Mouse (Mus musculus) embryonic facial prominence, embryonic 14.5 days (tissue): ENCODE data around the gene Ttc30a1. TPM values are rescaled to one million over a fixed set of nuclear protein-coding genes. Genes with fewer than 3 reads are reported as not detected.
A peak's percentile ranks its signal among the peaks of the same experiment; 100 is the strongest.

Experiments used
- ATAC-seq: fragments of 200-750 bp; cut with Nextera tagmentation; 2 replicates; pipeline ENCODE4 v1.8.0; 2017; ENCODE audit warnings: low read depth, moderate number of reproducible peaks, moderate TSS enrichment
- DNase-seq: peaks from one replicate; pipeline ENCODE4 v3.0.0-alpha.2; 2015; ENCODE audit warnings: low spot score
- H3K27ac ChIP-seq: fragments of 300-500 bp; sonication (generic); replicated peaks from 2 replicates; pipeline ENCODE4 v1.5.1; 2014; ENCODE audit warnings: low read depth, mild to moderate bottlenecking, low read length, moderate library complexity
- H3K27me3 ChIP-seq: fragments of 300-500 bp; sonication (generic); replicated peaks from 2 replicates; pipeline ENCODE4 v1.6.1; 2014; ENCODE audit warnings: low read length; ENCODE audit not compliant: control insufficient read depth, insufficient read depth
- H3K36me3 ChIP-seq: fragments of 300-500 bp; sonication (generic); 2 replicates; pipeline ENCODE4 v1.6.1; 2014; ENCODE audit warnings: low read length, mixed read lengths; ENCODE audit not compliant: control insufficient read depth, insufficient read depth
- H3K4me1 ChIP-seq: fragments of 300-500 bp; sonication (generic); 2 replicates; pipeline ENCODE4 v1.6.1; 2014; ENCODE audit warnings: antibody characterized with exemption, low read length; ENCODE audit not compliant: control insufficient read depth, insufficient read depth
- H3K4me2 ChIP-seq: fragments of 300-500 bp; sonication (generic); 2 replicates; pipeline ENCODE4 v1.6.1; 2014; ENCODE audit warnings: low read depth, mild to moderate bottlenecking, low read length, moderate library complexity, mixed read lengths
- H3K4me3 ChIP-seq: fragments of 300-500 bp; sonication (generic); 2 replicates; pipeline ENCODE4 v1.5.1; 2014; ENCODE audit warnings: low read depth, mild to moderate bottlenecking, low read length
- H3K9ac ChIP-seq: fragments of 300-500 bp; sonication (generic); 2 replicates; pipeline ENCODE4 v1.6.1; 2014; ENCODE audit warnings: low read depth, mild to moderate bottlenecking, low read length, moderate library complexity, mixed read lengths
- H3K9me3 ChIP-seq: fragments of 300-500 bp; sonication (generic); 2 replicates; pipeline ENCODE4 v1.6.1; 2016; ENCODE audit warnings: low read length; ENCODE audit not compliant: control insufficient read depth
- WGBS: fragments of 180-500 bp; shearing (Covaris S2); extraction: QIAGEN DNeasy Blood & Tissue Kit; methylation state at CpG from one replicate; pipeline ENCODE4 v1.1.7; 2014; 5-methylcytosine and 5-hydroxymethylcytosine counted together
- polyA plus RNA-seq: library from polyadenylated mRNA; unstranded; fragments of >200 nt; fragmentation: Nextera tagmentation; extraction: Ambion mirVana; gene quantifications from 2 replicates; pipeline ENCODE4 v1.2.1, GENCODE M21; 2014

Gene Ttc30a1
- polyA plus RNA-seq, 1 experiment from 2014 or later, result 7.4 TPM

GRCm38 (mm10) chr2:75933541-75933940 is 48.2 kb downstream of the Ttc30a1 start:
- H3K4me1 ChIP-seq, result no peaks in the 10 kb centered on the region
- H3K36me3 ChIP-seq, result peaks cover 3% of the 10 kb centered on the region
- DNase-seq (peak; percentile 51), ATAC-seq (no peak; the same call in 1 of the 2 replicates)
- no peak overlapping the region for H3K4me2 ChIP-seq
- no peak overlapping the region for H3K4me3 ChIP-seq
- H3K27me3 ChIP-seq, result no peaks in the 10 kb centered on the region
- no peak overlapping the region for H3K9ac ChIP-seq
- WGBS, result 21% methylated on average over 7 of the region's 7 CpGs
- no peaks in the 10 kb centered on the region for H3K9me3 ChIP-seq
- H3K27ac ChIP-seq, result peak overlapping the region; percentile 61; the same call in 1 of the 2 replicates

GRCm38 (mm10) chr2:75930941-75931340 is 50.8 kb downstream of the Ttc30a1 start:
- Histone ChIP-seq H3K27ac (no peak overlapping the region), H3K4me1 (no peaks in the 10 kb centered on the region), H3K9me3 (no peaks in the 10 kb centered on the region), H3K27me3 (no peaks in the 10 kb centered on the region), H3K4me2 (no peak overlapping the region), H3K9ac (no peak overlapping the region), H3K36me3 (peaks cover 19% of the 10 kb centered on the region), H3K4me3 (no peak overlapping the region)
- no peak for DNase-seq
- WGBS, result 83% methylated on average over 2 of the region's 2 CpGs
- ATAC-seq, result no peak

GRCm38 (mm10) chr2:75929786-75930444 is 51.9 kb downstream of the Ttc30a1 start:
- Histone ChIP-seq H3K9me3 (no peaks in the 10 kb centered on the region), H3K27ac (no peak overlapping the region), H3K4me2 (no peak overlapping the region), H3K36me3 (peaks cover 19% of the 10 kb centered on the region), H3K9ac (no peak overlapping the region; the same call in 1 of the 2 replicates), H3K27me3 (no peaks in the 10 kb centered on the region), H3K4me3 (no peak overlapping the region), H3K4me1 (no peaks in the 10 kb centered on the region)
- DNase-seq (peak; percentile 10), ATAC-seq (no peak)
- WGBS, result 85% methylated on average over 6 of the region's 6 CpGs

- no peaks in the 10 kb centered on the region for H3K4me1 ChIP-seq
- DNase-seq (no peak), ATAC-seq (no peak)
- H3K9me3 ChIP-seq, result no peaks in the 10 kb centered on the region
- H3K36me3 ChIP-seq, result peaks cover 19% of the 10 kb centered on the region
- 85% methylated on average over 2 of the region's 2 CpGs for WGBS
- H3K27me3 ChIP-seq, result no peaks in the 10 kb centered on the region
- H3K4me2 ChIP-seq, result no peak overlapping the region
- no peak overlapping the region for H3K9ac ChIP-seq
- no peak overlapping the region for H3K27ac ChIP-seq
- no peak overlapping the region for H3K4me3 ChIP-seq
These were observed 52.6 kb downstream of the Ttc30a1 start for GRCm38 (mm10) chr2:75929141-75929540.

Other genes starting within 250 kb of the Ttc30a1 start
- 32.5 and 37.2 TPM in 2 replicates for gene Agps, start 149.8 kb downstream of the Ttc30a1 start, polyA plus RNA-seq
- gene Ttc30b, start 43.4 kb downstream of the Ttc30a1 start, polyA plus RNA-seq, result 14.8 and 15.0 TPM in 2 replicates
- gene Ttc30a2, start 3.8 kb downstream of the Ttc30a1 start, polyA plus RNA-seq, result 0.43 and 0.56 TPM in 2 replicates